Mouse (Mus musculus): Measurements from ENCODE around the gene Zfp729b.

The Zfp729b gene

GRCm38 (mm10) chr13:67609066-67609876 is at the start of gene Zfp729b:
Gene Zfp729b (minus strand): TSS chr13:67609707.
- peak; percentile 79 for DNase-seq (ENCODE audit: low read depth, low spot score)

GRCm38 (mm10) chr13:67652496-67652895 is 43.0 kb upstream of the Zfp729b start:
- DNase-seq (ENCODE audit: low read depth, low spot score), result peak; percentile 3

- DNase-seq (ENCODE audit: low read depth, low spot score), result peak; percentile 54
These were observed 27.9 kb upstream of the Zfp729b start, which contains the start of the genes Gm49345 and Zfp729a for GRCm38 (mm10) chr13:67637294-67638007. Gene Gm49345 (minus strand): TSS chr13:67637769. Gene Zfp729a (minus strand): TSS chr13:67637791.

GRCm38 (mm10) chr13:67610108-67610507 is 601 bp upstream of the Zfp729b start:
- DNase-seq (ENCODE audit: low read depth, low spot score), result no peak

GRCm38 (mm10) chr13:67572591-67573189 is 36.8 kb downstream of the Zfp729b start:
- peak; percentile 22 for DNase-seq (ENCODE audit: low read depth, low spot score)

GRCm38 (mm10) chr13:67553730-67554129 is 55.8 kb downstream of the Zfp729b start, which contains the start of gene Zfp748:
Gene Zfp748 (minus strand): TSS chr13:67553830.
- DNase-seq (ENCODE audit: low read depth, low spot score), result no peak

GRCm38 (mm10) chr13:67552505-67553346 is 56.8 kb downstream of the Zfp729b start:
- DNase-seq (ENCODE audit: low read depth, low spot score), result peak; percentile 73

- DNase-seq (ENCODE audit: low read depth, low spot score), result no peak
These were observed 63.6 kb downstream of the Zfp729b start for GRCm38 (mm10) chr13:67545941-67546340.

Data from WW6 (cell line).